Mouse (Mus musculus): ENCODE results near the gene Egfl6. TPM values are rescaled to one million over a fixed set of nuclear protein-coding genes. Genes with fewer than 3 reads are reported as not detected.

Egfl6 gene
- total and polyA plus RNA-seq, 2 experiments, result 0.09 TPM; not detected in 1

DNA sequence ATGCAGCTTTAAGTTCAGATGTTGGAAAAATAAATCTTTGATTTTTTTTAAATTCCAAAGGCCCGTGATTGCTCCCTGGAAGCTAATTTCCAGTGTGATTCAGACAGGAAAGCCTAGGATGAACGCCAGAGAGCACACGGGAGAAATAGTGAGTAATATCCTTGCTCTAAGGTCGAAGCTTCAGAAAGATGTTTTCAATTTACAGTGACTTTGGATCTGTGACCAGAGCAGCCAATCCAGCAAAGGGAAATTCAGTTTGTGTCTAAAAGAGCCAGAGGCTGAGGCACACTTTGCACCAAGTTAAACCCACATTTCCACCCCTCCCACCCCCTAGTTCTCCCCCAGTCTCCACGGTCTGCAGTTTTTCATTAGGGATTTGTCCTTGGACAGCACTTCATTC, 20.6 kb downstream of the Egfl6 start:
- H3K27ac ChIP-seq (replicated peaks; ENCODE audit: insufficient read depth, low read depth, low read length), result no peak overlapping the region
- TF ChIP-seq CTCF (IDR thresholded peaks at IDR 0.05; ENCODE audit: low read depth, low read length) (no peak), POLR2A (IDR thresholded peaks at IDR 0.05; ENCODE audit: extremely low read depth, insufficient read depth, low read length) (no peak)
- H3K27me3 ChIP-seq (ENCODE audit: control insufficient read depth, insufficient read depth, low read length), result no peaks in the 10 kb centered on the region
- no peak overlapping the region for H3K4me3 ChIP-seq (ENCODE audit: insufficient read depth, low read depth, low read length)
- H3K79me2 ChIP-seq (ENCODE audit: control insufficient read depth, insufficient read depth, low read length), result no peaks in the 10 kb centered on the region
- DNase-seq (ENCODE audit: extremely low read depth, low read depth, low spot score), result no peak
- no peaks in the 10 kb centered on the region for H3K36me3 ChIP-seq (ENCODE audit: control insufficient read depth, insufficient read depth, low read length)
- WGBS, result 70% methylated on average over 5 of the region's 5 CpGs
- no peak overlapping the region for H3K9ac ChIP-seq (ENCODE audit: low read depth, low read length)
- no peaks in the 10 kb centered on the region for H3K4me1 ChIP-seq (ENCODE audit: control insufficient read depth, insufficient read depth, low read length)

DNA sequence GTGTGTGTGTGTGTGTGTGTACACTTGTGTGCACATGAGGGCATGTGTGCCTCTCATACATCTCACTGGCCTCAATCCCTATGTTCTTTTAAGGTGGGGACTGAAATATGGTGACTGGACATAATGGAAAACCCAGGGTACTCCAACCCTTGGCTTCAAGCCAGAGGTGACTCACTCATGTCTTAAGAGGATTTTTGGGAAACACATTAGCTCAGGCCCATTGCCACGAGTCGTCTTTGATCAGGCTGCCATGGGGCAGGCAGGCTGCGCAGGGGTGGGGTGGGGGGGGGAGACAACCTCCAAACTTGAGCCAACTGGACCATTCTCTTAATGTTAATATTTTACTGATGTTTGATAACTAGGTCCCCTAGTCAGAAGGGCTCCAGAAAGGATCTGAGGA, 26.2 kb downstream of the Egfl6 start:
- Histone ChIP-seq H3K27me3 (ENCODE audit: control insufficient read depth, insufficient read depth, low read length) (no peaks in the 10 kb centered on the region), H3K9ac (ENCODE audit: low read depth, low read length) (no peak overlapping the region), H3K4me1 (ENCODE audit: control insufficient read depth, insufficient read depth, low read length) (no peaks in the 10 kb centered on the region), H3K79me2 (ENCODE audit: control insufficient read depth, insufficient read depth, low read length) (no peaks in the 10 kb centered on the region), H3K27ac (replicated peaks; ENCODE audit: insufficient read depth, low read depth, low read length) (no peak overlapping the region), H3K4me3 (ENCODE audit: insufficient read depth, low read depth, low read length) (no peak overlapping the region), H3K36me3 (ENCODE audit: control insufficient read depth, insufficient read depth, low read length) (no peaks in the 10 kb centered on the region)
- WGBS, result 78% methylated on average over 3 of the region's 3 CpGs
- no peak for TF ChIP-seq CTCF (IDR thresholded peaks at IDR 0.05; ENCODE audit: low read depth, low read length)
- TF ChIP-seq POLR2A (IDR thresholded peaks at IDR 0.05; ENCODE audit: extremely low read depth, insufficient read depth, low read length), result no peak
- DNase-seq (ENCODE audit: extremely low read depth, low read depth, low spot score), result no peak

DNA sequence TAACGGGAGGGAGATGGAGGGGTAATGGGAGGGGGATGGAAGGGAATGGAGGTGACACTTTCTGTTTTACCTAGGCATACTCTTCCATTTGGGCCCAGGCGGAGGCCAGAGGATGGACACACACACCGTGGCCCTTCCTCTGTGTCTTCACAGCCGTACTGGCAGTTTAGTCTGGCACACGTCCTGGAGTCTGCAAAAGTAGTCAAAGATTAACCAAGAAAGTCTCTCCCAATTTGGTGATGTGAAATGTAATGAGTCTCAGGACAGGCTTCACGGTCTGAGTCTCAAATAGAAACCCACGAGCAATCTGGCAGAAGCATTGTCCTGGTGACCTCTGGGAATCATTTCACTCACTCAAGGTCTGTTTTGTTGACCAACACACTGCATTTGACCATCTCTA, 33.2 kb downstream of the Egfl6 start:
- H3K79me2 ChIP-seq (ENCODE audit: control insufficient read depth, insufficient read depth, low read length), result no peaks in the 10 kb centered on the region
- H3K9ac ChIP-seq (ENCODE audit: low read depth, low read length), result no peak overlapping the region
- DNase-seq (ENCODE audit: extremely low read depth, low read depth, low spot score), result peak; percentile 72
- no peak overlapping the region for H3K27ac ChIP-seq (replicated peaks; ENCODE audit: insufficient read depth, low read depth, low read length)
- TF ChIP-seq CTCF (IDR thresholded peaks at IDR 0.05; ENCODE audit: low read depth, low read length), result no peak
- TF ChIP-seq POLR2A (IDR thresholded peaks at IDR 0.05; ENCODE audit: extremely low read depth, insufficient read depth, low read length), result no peak
- no peak overlapping the region for H3K4me3 ChIP-seq (ENCODE audit: insufficient read depth, low read depth, low read length)
- H3K36me3 ChIP-seq (ENCODE audit: control insufficient read depth, insufficient read depth, low read length), result no peaks in the 10 kb centered on the region
- H3K27me3 ChIP-seq (ENCODE audit: control insufficient read depth, insufficient read depth, low read length), result no peaks in the 10 kb centered on the region
- peaks cover 2% of the 10 kb centered on the region; the same call in 1 of the 2 replicates for H3K4me1 ChIP-seq (ENCODE audit: control insufficient read depth, insufficient read depth, low read length)
- 27% methylated on average over 7 of the region's 7 CpGs for WGBS

DNA sequence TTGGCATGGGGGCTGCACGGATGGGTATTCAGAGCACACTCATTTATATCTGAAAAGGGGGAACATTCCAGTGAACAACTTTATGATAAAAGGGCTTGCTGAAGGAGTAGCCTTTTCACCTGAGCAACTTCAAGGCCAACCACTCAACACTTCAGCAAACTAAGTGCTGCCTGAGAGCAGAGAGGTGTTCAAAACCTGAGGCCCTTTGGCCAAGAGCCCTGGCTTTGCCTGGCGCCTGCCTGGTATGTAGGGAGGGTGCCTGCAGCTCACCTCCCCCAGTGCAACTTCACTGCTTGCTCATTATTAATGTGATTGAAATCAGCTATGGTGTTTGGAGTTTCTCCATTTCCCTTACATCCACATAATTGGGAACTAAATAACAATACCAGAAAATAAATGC, 39.0 kb downstream of the Egfl6 start:
- no peaks in the 10 kb centered on the region for H3K79me2 ChIP-seq (ENCODE audit: control insufficient read depth, insufficient read depth, low read length)
- WGBS, result 82% methylated on average over 2 of the region's 2 CpGs
- DNase-seq (ENCODE audit: extremely low read depth, low read depth, low spot score), result no peak

DNA sequence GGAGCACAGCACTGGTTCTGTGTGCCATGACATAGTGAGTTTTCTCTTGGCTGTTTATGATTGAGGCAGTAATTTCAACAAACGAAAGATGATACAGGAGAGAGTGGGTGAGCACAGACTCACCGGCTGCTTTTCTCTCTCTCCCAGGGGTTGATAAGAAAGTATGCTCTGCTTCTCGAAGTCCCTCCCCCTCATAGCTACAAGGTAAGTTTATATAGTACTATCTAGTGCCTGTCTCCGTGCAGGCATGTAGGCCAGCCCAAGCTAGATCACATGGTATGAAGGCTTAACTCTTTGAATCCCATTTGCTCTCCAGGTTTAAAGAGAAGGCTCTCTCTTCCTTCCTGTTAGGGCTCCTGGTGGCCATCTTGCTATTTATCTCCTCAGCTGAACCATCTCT, 50.4 kb downstream of the Egfl6 start:
- Histone ChIP-seq H3K36me3 (ENCODE audit: control insufficient read depth, insufficient read depth, low read length) (no peaks in the 10 kb centered on the region), H3K79me2 (ENCODE audit: control insufficient read depth, insufficient read depth, low read length) (no peaks in the 10 kb centered on the region), H3K27me3 (ENCODE audit: control insufficient read depth, insufficient read depth, low read length) (no peaks in the 10 kb centered on the region), H3K4me1 (ENCODE audit: control insufficient read depth, insufficient read depth, low read length) (no peaks in the 10 kb centered on the region), H3K27ac (replicated peaks; ENCODE audit: insufficient read depth, low read depth, low read length) (no peak overlapping the region), H3K4me3 (ENCODE audit: insufficient read depth, low read depth, low read length) (no peak overlapping the region), H3K9ac (ENCODE audit: low read depth, low read length) (no peak overlapping the region)
- TF ChIP-seq CTCF (IDR thresholded peaks at IDR 0.05; ENCODE audit: low read depth, low read length) (no peak), POLR2A (IDR thresholded peaks at IDR 0.05; ENCODE audit: extremely low read depth, insufficient read depth, low read length) (no peak)
- WGBS, result 44% methylated on average over 4 of the region's 4 CpGs
- DNase-seq (ENCODE audit: extremely low read depth, low read depth, low spot score), result no peak

More for the DNA sequence above, 39.0 kb downstream of the Egfl6 start:
- Histone ChIP-seq H3K4me1 (ENCODE audit: control insufficient read depth, insufficient read depth, low read length) (no peaks in the 10 kb centered on the region), H3K4me3 (ENCODE audit: insufficient read depth, low read depth, low read length) (no peak overlapping the region), H3K27me3 (ENCODE audit: control insufficient read depth, insufficient read depth, low read length) (no peaks in the 10 kb centered on the region), H3K36me3 (ENCODE audit: control insufficient read depth, insufficient read depth, low read length) (no peaks in the 10 kb centered on the region), H3K27ac (replicated peaks; ENCODE audit: insufficient read depth, low read depth, low read length) (no peak overlapping the region), H3K9ac (ENCODE audit: low read depth, low read length) (no peak overlapping the region)
- TF ChIP-seq POLR2A (IDR thresholded peaks at IDR 0.05; ENCODE audit: extremely low read depth, insufficient read depth, low read length), result no peak
- no peak for TF ChIP-seq CTCF (IDR thresholded peaks at IDR 0.05; ENCODE audit: low read depth, low read length)

DNA sequence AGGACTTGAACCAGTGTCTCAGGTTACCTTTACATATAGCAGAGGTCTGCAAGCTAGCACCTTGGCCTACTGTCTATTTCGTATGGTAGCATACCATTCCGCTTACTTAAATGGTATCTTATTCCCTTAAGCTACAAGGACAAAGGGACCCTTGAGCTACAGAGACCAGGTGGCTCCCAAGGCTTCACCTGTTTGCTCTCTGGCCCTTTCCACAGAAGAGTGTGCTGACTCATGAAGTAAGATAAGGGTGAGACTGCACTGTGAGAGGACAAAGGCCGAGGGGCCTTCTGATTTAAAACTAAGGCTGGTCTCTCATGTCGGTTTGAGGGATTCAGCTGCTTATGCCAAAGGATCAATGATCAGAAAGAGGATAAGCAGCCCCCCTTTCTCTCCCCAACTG, 52.1 kb downstream of the Egfl6 start:
- H3K27ac ChIP-seq (replicated peaks; ENCODE audit: insufficient read depth, low read depth, low read length), result no peak overlapping the region
- TF ChIP-seq POLR2A (IDR thresholded peaks at IDR 0.05; ENCODE audit: extremely low read depth, insufficient read depth, low read length) (no peak), CTCF (IDR thresholded peaks at IDR 0.05; ENCODE audit: low read depth, low read length) (no peak)

More for the DNA sequence above, 52.1 kb downstream of the Egfl6 start:
- DNase-seq (ENCODE audit: extremely low read depth, low read depth, low spot score), result no peak
- H3K4me3 ChIP-seq (ENCODE audit: insufficient read depth, low read depth, low read length), result no peak overlapping the region
- H3K27me3 ChIP-seq (ENCODE audit: control insufficient read depth, insufficient read depth, low read length), result no peaks in the 10 kb centered on the region
- no peaks in the 10 kb centered on the region for H3K4me1 ChIP-seq (ENCODE audit: control insufficient read depth, insufficient read depth, low read length)
- no peak overlapping the region for H3K9ac ChIP-seq (ENCODE audit: low read depth, low read length)
- H3K36me3 ChIP-seq (ENCODE audit: control insufficient read depth, insufficient read depth, low read length), result no peaks in the 10 kb centered on the region
- no peaks in the 10 kb centered on the region for H3K79me2 ChIP-seq (ENCODE audit: control insufficient read depth, insufficient read depth, low read length)
- 91% methylated on average over 4 of the region's 4 CpGs for WGBS

Measured in liver, adult 2 months (tissue).